Comparison of ENCODE assay signal across 22 mouse cellular contexts in genomic region chr4:140605790-140606189, GRCm38 (mm10).
DNase-seq lines count a peak whose midpoint lies in the region; ATAC-seq lines count a peak whose summit lies in the region.
"Had no signal": no experiment of that assay in that cellular context is flagged by ENCODE, and none has a peak within 500 bp of the region (broad histone marks: within the 10 kb centered on the region; RNA-seq: fewer than 3 reads in every experiment).

No protein-coding gene starts in this region.

- no peak overlapping the region for H3K9ac ChIP-seq in forebrain, embryonic 13.5 days
- H3K9ac ChIP-seq in limb, embryonic 15.5 days, result no peak overlapping the region
- H3K9ac ChIP-seq: embryonic facial prominence, embryonic 13.5 days; midbrain, embryonic 12.5 days; neural tube, embryonic 12.5 days had no signal

- no peak for DNase-seq in forebrain, embryonic 10.5 days (ENCODE audit: extremely low spot score, low spot score)
- DNase-seq in limb, embryonic 10.5 days (ENCODE audit: low spot score), result no peak
- peak; percentile 24 for DNase-seq in testis, postnatal 14 days (ENCODE audit: low spot score)
- no peak for DNase-seq in testis, postnatal 10 days (ENCODE audit: low spot score)
- no peak for DNase-seq in right cerebral cortex, postnatal 10 days (ENCODE audit: low spot score in 2 of 2)
- no peak for DNase-seq in thymus, postnatal 25 days
- DNase-seq: adrenal gland, postnatal 10 days; gastrocnemius, postnatal 36 days; liver; right cerebral cortex, postnatal 14 days; spleen, adult 18-20 months; thymus, adult 2 months had no signal

- H3K9me3 ChIP-seq in forebrain, embryonic 13.5 days (replicated peaks), result no peaks in the 10 kb centered on the region
- H3K9me3 ChIP-seq in forebrain, embryonic 10.5 days, result no peaks in the 10 kb centered on the region
- no peaks in the 10 kb centered on the region for H3K9me3 ChIP-seq in limb, embryonic 15.5 days
- H3K9me3 ChIP-seq in limb, embryonic 10.5 days (replicated peaks), result no peaks in the 10 kb centered on the region
- H3K9me3 ChIP-seq: embryonic facial prominence, embryonic 13.5 days; midbrain, embryonic 12.5 days; neural tube, embryonic 12.5 days had no signal

- H3K36me3 ChIP-seq in forebrain, embryonic 13.5 days (ENCODE audit: poor library complexity, severe bottlenecking), result peaks cover 77% of the 10 kb centered on the region
- peaks cover 84% of the 10 kb centered on the region for H3K36me3 ChIP-seq in forebrain, embryonic 10.5 days (replicated peaks)
- H3K36me3 ChIP-seq in limb, embryonic 15.5 days, result peaks cover 20% of the 10 kb centered on the region; the same call in 1 of the 2 replicates
- H3K36me3 ChIP-seq in limb, embryonic 10.5 days, result peaks cover 65% of the 10 kb centered on the region

- no peak overlapping the region for H3K4me3 ChIP-seq in forebrain, embryonic 13.5 days
- H3K4me3 ChIP-seq in forebrain, embryonic 10.5 days, result no peak overlapping the region
- no peak overlapping the region for H3K4me3 ChIP-seq in limb, embryonic 15.5 days
- no peak overlapping the region for H3K4me3 ChIP-seq in limb, embryonic 10.5 days
- H3K4me3 ChIP-seq: embryonic facial prominence, embryonic 13.5 days; midbrain, embryonic 12.5 days; neural tube, embryonic 12.5 days had no signal

- H3K4me2 ChIP-seq in forebrain, embryonic 13.5 days, result no peak overlapping the region
- H3K4me2 ChIP-seq in limb, embryonic 15.5 days, result no peak overlapping the region
- H3K4me2 ChIP-seq: embryonic facial prominence, embryonic 13.5 days; midbrain, embryonic 12.5 days; neural tube, embryonic 12.5 days had no signal

- peaks cover 14% of the 10 kb centered on the region for H3K4me1 ChIP-seq in forebrain, embryonic 13.5 days
- peaks cover 24% of the 10 kb centered on the region for H3K4me1 ChIP-seq in forebrain, embryonic 10.5 days
- H3K4me1 ChIP-seq in limb, embryonic 15.5 days, result peaks cover 21% of the 10 kb centered on the region
- H3K4me1 ChIP-seq in limb, embryonic 10.5 days, result peaks cover 19% of the 10 kb centered on the region
- H3K4me1 ChIP-seq: midbrain, embryonic 12.5 days had no signal

- peak overlapping the region; percentile 44 for H3K27ac ChIP-seq in forebrain, embryonic 13.5 days
- H3K27ac ChIP-seq in forebrain, embryonic 10.5 days, result no peak overlapping the region
- peak overlapping the region; percentile 38; the same call in 1 of the 2 replicates for H3K27ac ChIP-seq in limb, embryonic 15.5 days
- H3K27ac ChIP-seq in limb, embryonic 10.5 days, result no peak overlapping the region
- H3K27ac ChIP-seq: embryonic facial prominence, embryonic 13.5 days; kidney, postnatal 0 days; macrophage; neural tube, embryonic 12.5 days had no signal

- 80% methylated on average over 7 of the region's 7 CpGs for WGBS in forebrain, embryonic 13.5 days
- WGBS in forebrain, embryonic 10.5 days, result 84% methylated on average over 7 of the region's 7 CpGs
- WGBS in limb, embryonic 15.5 days, result 67% methylated on average over 7 of the region's 7 CpGs
- WGBS in limb, embryonic 10.5 days, result 87% methylated on average over 7 of the region's 7 CpGs

- ATAC-seq in forebrain, embryonic 13.5 days, result no peak
- ATAC-seq in limb, embryonic 15.5 days (ENCODE audit: insufficient number of reproducible peaks, low FRiP score, low TSS enrichment, low read depth), result no peak
- ATAC-seq: CD4-positive, CD25-positive, alpha-beta regulatory T cell, adult 4 months; intestine, postnatal 0 days; Patski had no signal

- H3K27me3 ChIP-seq in forebrain, embryonic 13.5 days, result no peaks in the 10 kb centered on the region
- H3K27me3 ChIP-seq in forebrain, embryonic 10.5 days (ENCODE audit: poor library complexity, severe bottlenecking), result no peaks in the 10 kb centered on the region
- no peaks in the 10 kb centered on the region for H3K27me3 ChIP-seq in limb, embryonic 15.5 days
- no peaks in the 10 kb centered on the region for H3K27me3 ChIP-seq in limb, embryonic 10.5 days (ENCODE audit: low read depth, poor library complexity, severe bottlenecking)
- H3K27me3 ChIP-seq: embryonic facial prominence, embryonic 13.5 days; midbrain, embryonic 12.5 days; neural tube, embryonic 12.5 days; Patski had no signal

Comparison
In these comparisons a context has a peak if more than half of its experiments do, and no peak if none do; other contexts are left out.
1. H3K27ac ChIP-seq: peak in forebrain, embryonic 13.5 days (single experiment) and limb, embryonic 15.5 days (single experiment); none in forebrain, embryonic 10.5 days (single experiment) and limb, embryonic 10.5 days (single experiment).